Mouse (Mus musculus) forebrain, embryonic 15.5 days (tissue): Measurements from ENCODE around the gene Midn. TPM values are rescaled to one million over a fixed set of nuclear protein-coding genes. Genes with fewer than 3 reads are reported as not detected.

ENCODE experiments used
- ATAC-seq: fragments of 200-750 bp; cut with Nextera tagmentation; replicated peaks from 2 replicates; pipeline ENCODE4 v1.8.0; 2017; ENCODE audit warnings: mild to moderate bottlenecking, moderate TSS enrichment, moderate library complexity
- H3K27ac ChIP-seq: fragments of 300-500 bp; sonication (generic); replicated peaks from 2 replicates; pipeline ENCODE4 v1.5.1; 2015; ENCODE audit warnings: mild to moderate bottlenecking, inconsistent platforms
- H3K27me3 ChIP-seq: fragments of 300-500 bp; sonication (generic); 2 replicates; pipeline ENCODE4 v1.6.1; 2015; ENCODE audit warnings: inconsistent platforms
- H3K36me3 ChIP-seq: fragments of 300-500 bp; sonication (generic); 2 replicates; pipeline ENCODE4 v1.6.1; 2015; ENCODE audit warnings: mild to moderate bottlenecking, inconsistent platforms
- H3K4me1 ChIP-seq: fragments of 300-500 bp; sonication (generic); 2 replicates; pipeline ENCODE4 v1.6.1; 2015; ENCODE audit warnings: inconsistent platforms
- H3K4me2 ChIP-seq: fragments of 300-500 bp; sonication (generic); replicated peaks from 2 replicates; pipeline ENCODE4 v1.6.1; 2015; ENCODE audit warnings: mild to moderate bottlenecking, inconsistent platforms
- H3K4me3 ChIP-seq: fragments of 300-500 bp; sonication (generic); 2 replicates; pipeline ENCODE4 v1.5.1; 2015; ENCODE audit warnings: mild to moderate bottlenecking, inconsistent platforms
- H3K9ac ChIP-seq: fragments of 300-500 bp; sonication (generic); replicated peaks from 2 replicates; pipeline ENCODE4 v1.6.1; 2015; ENCODE audit warnings: mild to moderate bottlenecking, inconsistent platforms
- H3K9me3 ChIP-seq: fragments of 300-500 bp; sonication (generic); 2 replicates; pipeline ENCODE4 v1.6.1; 2016; ENCODE audit warnings: inconsistent platforms
- WGBS: fragments of 180-500 bp; shearing (Covaris S2); methylation state at CpG from one replicate; pipeline ENCODE4 v1.1.7; 2015; ENCODE audit warnings: mixed read lengths; 5-methylcytosine and 5-hydroxymethylcytosine counted together
- polyA plus RNA-seq: library from polyadenylated mRNA; unstranded; fragments of >200 nt; fragmentation: Nextera tagmentation; extraction: Ambion mirVana; gene quantifications from 2 replicates; pipeline ENCODE4 v1.2.1, GENCODE M21; 2015

The Midn gene
- polyA plus RNA-seq, 1 experiment from 2014 or later: 34.9 TPM

- Histone ChIP-seq H3K4me1 (peaks cover 42% of the 10 kb centered on the region), H3K27ac (no peak overlapping the region), H3K4me2 (peak overlapping the region; percentile 71), H3K9ac (peak overlapping the region; percentile 78), H3K27me3 (no peaks in the 10 kb centered on the region), H3K4me3 (peak overlapping the region; percentile 58), H3K9me3 (no peaks in the 10 kb centered on the region), H3K36me3 (0 out of 2 replicates have a peak, but pooled peaks cover 8% of the 10 kb centered on the region)
- 49% methylated on average over 6 of the region's 6 CpGs for WGBS
- ATAC-seq: no peak
Measured at GRCm38 (mm10) chr10:80180288-80180687, 32.2 kb downstream of the Midn start.

DNA sequence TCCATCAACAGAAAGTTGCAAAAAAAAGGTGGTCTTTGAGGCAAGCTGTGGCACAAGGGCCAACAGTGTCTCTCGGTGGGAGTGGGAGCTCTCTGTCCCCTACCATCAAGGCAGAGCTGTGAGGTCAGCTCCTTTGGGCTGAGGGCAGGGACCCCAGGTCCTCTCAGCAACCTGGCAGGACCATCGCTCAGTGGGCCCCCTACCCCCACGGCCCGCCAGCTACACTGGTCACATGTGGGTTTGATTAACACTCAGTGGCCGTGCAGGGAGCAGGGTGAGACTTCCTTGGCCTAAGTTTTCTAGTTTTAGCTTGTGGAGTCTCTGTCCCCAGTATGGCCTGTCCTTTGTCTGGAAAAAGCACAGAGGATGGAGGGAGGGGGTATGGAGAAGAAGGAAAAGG, 32.8 kb downstream of the Midn start:
- WGBS: 45% methylated on average over 5 of the region's 5 CpGs
- Histone ChIP-seq H3K36me3 (0 out of 2 replicates have a peak, but pooled peaks cover 8% of the 10 kb centered on the region), H3K27ac (no peak overlapping the region), H3K27me3 (no peaks in the 10 kb centered on the region), H3K4me2 (peak overlapping the region; percentile 71), H3K4me1 (peaks cover 37% of the 10 kb centered on the region), H3K4me3 (peak overlapping the region; percentile 58), H3K9ac (peak overlapping the region; percentile 78), H3K9me3 (no peaks in the 10 kb centered on the region)
- ATAC-seq: no peak

- H3K4me3 ChIP-seq: no peak overlapping the region
- H3K9me3 ChIP-seq: no peaks in the 10 kb centered on the region
- 91% methylated on average over 7 of the region's 7 CpGs for WGBS
- no peaks in the 10 kb centered on the region for H3K27me3 ChIP-seq
- no peak overlapping the region for H3K27ac ChIP-seq
- H3K9ac ChIP-seq: no peak overlapping the region
- peaks cover 15% of the 10 kb centered on the region for H3K36me3 ChIP-seq
- peaks cover 33% of the 10 kb centered on the region for H3K4me1 ChIP-seq
- no peak for ATAC-seq
- no peak overlapping the region for H3K4me2 ChIP-seq
Measured at GRCm38 (mm10) chr10:80182547-80182946, 34.5 kb downstream of the Midn start.

- ATAC-seq: no peak
- H3K9ac ChIP-seq: no peak overlapping the region
- 0 out of 2 replicates have a peak, but pooled peaks cover 4% of the 10 kb centered on the region for H3K27me3 ChIP-seq
- H3K4me3 ChIP-seq: no peak overlapping the region
- peaks cover 28% of the 10 kb centered on the region for H3K36me3 ChIP-seq
- no peaks in the 10 kb centered on the region for H3K9me3 ChIP-seq
- WGBS: 44% methylated on average over 27 of the region's 27 CpGs
- no peak overlapping the region for H3K4me2 ChIP-seq
- no peak overlapping the region for H3K27ac ChIP-seq
- H3K4me1 ChIP-seq: peaks cover 28% of the 10 kb centered on the region
Measured at GRCm38 (mm10) chr10:80186649-80187048, 38.6 kb downstream of the Midn start.

- H3K36me3 ChIP-seq: peaks cover 28% of the 10 kb centered on the region
- H3K9ac ChIP-seq: no peak overlapping the region
- no peak for ATAC-seq
- H3K4me2 ChIP-seq: no peak overlapping the region
- H3K4me3 ChIP-seq: no peak overlapping the region
- WGBS: 89% methylated on average over 10 of the region's 10 CpGs
- H3K4me1 ChIP-seq: peaks cover 19% of the 10 kb centered on the region
- H3K27ac ChIP-seq: no peak overlapping the region
- H3K27me3 ChIP-seq: 0 out of 2 replicates have a peak, but pooled peaks cover 4% of the 10 kb centered on the region
- H3K9me3 ChIP-seq: no peaks in the 10 kb centered on the region
Measured at GRCm38 (mm10) chr10:80187739-80188138, 39.7 kb downstream of the Midn start.

DNA sequence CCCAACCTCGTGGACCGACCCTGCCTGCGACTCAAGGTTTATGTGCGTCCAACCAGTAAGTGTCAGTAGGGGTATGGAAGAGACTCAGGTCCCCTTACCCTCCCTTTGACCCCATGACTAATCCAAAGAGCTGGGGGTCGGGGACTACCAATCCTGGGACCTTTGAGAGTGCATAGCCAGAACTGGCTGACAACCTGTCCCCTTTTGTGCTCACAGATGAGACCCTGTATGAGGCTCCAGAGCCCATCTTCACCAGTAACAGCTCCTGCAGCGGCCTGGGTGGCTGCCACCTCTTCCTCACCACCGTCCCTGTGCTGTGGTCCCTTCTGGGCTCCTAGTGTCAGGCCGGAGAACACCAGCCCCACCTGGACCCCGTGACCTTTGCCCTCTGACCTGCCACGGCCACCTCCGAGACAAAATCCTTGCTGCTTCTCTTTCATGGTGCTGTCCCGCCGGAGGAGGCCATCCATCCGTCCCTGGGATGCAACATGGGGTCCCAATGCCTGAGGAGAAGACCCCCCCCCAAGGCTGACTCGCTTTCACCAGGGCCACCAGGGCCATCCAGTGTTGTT, 40.5 kb downstream of the Midn start:
- H3K4me2 ChIP-seq: no peak overlapping the region
- peaks cover 19% of the 10 kb centered on the region for H3K4me1 ChIP-seq
- H3K4me3 ChIP-seq: no peak overlapping the region
- no peaks in the 10 kb centered on the region for H3K9me3 ChIP-seq
- 68% methylated on average over 15 of the region's 15 CpGs for WGBS
- no peak overlapping the region for H3K27ac ChIP-seq
- 0 out of 2 replicates have a peak, but pooled peaks cover 4% of the 10 kb centered on the region for H3K27me3 ChIP-seq
- H3K9ac ChIP-seq: 0 out of 2 replicates have a peak overlapping the region, but pooled peaks have one; percentile 13
- peaks cover 21% of the 10 kb centered on the region for H3K36me3 ChIP-seq
- no peak for ATAC-seq

- H3K9ac ChIP-seq: peak overlapping the region; percentile 87
- H3K27me3 ChIP-seq: 0 out of 2 replicates have a peak, but pooled peaks cover 4% of the 10 kb centered on the region
- peak overlapping the region; percentile 90 for H3K27ac ChIP-seq
- H3K36me3 ChIP-seq: peaks cover 20% of the 10 kb centered on the region
- 0 out of 2 replicates have a peak, but pooled peaks have one; percentile 13 for ATAC-seq
- WGBS: 3% methylated on average over 21 of the region's 21 CpGs
- H3K9me3 ChIP-seq: no peaks in the 10 kb centered on the region
- H3K4me3 ChIP-seq: peak overlapping the region; percentile 54
- H3K4me2 ChIP-seq: peak overlapping the region; percentile 88
- peaks cover 19% of the 10 kb centered on the region for H3K4me1 ChIP-seq
Measured at GRCm38 (mm10) chr10:80189999-80190398, 41.9 kb downstream of the Midn start.

- H3K9me3 ChIP-seq: no peaks in the 10 kb centered on the region
- H3K4me2 ChIP-seq: peak overlapping the region; percentile 88
- peaks cover 20% of the 10 kb centered on the region for H3K36me3 ChIP-seq
- H3K4me3 ChIP-seq: peak overlapping the region; percentile 54
- WGBS: under 1% methylated on average over 48 of the region's 48 CpGs
- peaks cover 19% of the 10 kb centered on the region for H3K4me1 ChIP-seq
- H3K27ac ChIP-seq: peak overlapping the region; percentile 90
- peak overlapping the region; percentile 87 for H3K9ac ChIP-seq
- peak; percentile 41 for ATAC-seq
- H3K27me3 ChIP-seq: 0 out of 2 replicates have a peak, but pooled peaks cover 4% of the 10 kb centered on the region
Measured at GRCm38 (mm10) chr10:80190491-80191051, 42.5 kb downstream of the Midn start.

GRCm38 (mm10) chr10:80193976-80194375, 45.9 kb downstream of the Midn start:
- H3K27me3 ChIP-seq: 0 out of 2 replicates have a peak, but pooled peaks cover 2% of the 10 kb centered on the region
- no peaks in the 10 kb centered on the region for H3K9me3 ChIP-seq
- peaks cover 3% of the 10 kb centered on the region for H3K36me3 ChIP-seq
- no peak overlapping the region for H3K9ac ChIP-seq
- WGBS: 54% methylated on average over 6 of the region's 6 CpGs
- H3K27ac ChIP-seq: no peak overlapping the region
- no peak for ATAC-seq
- no peak overlapping the region for H3K4me3 ChIP-seq
- peaks cover 17% of the 10 kb centered on the region for H3K4me1 ChIP-seq
- no peak overlapping the region for H3K4me2 ChIP-seq

DNA sequence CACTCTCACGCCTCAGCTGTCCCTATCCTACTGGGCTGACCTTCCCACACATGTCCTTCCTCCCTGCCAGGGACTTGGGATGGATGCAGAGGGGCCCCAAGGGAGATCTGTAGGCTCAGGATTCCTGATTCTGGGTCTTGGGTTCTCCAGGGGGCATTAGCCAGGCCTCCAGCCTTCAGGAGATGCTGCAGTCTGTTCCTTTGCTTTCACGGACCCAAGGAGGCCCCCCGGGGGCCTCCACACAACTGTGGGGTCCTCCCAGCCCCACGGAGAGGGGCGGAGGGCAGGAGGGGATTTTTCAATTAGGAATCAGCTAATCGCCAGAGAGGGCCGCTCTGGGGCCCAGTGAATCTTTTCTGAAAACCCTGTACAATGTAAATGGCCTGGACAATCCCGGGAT, 46.4 kb downstream of the Midn start:
- no peak overlapping the region for H3K4me2 ChIP-seq
- no peak overlapping the region for H3K4me3 ChIP-seq
- H3K4me1 ChIP-seq: peaks cover 14% of the 10 kb centered on the region
- no peak overlapping the region for H3K9ac ChIP-seq
- no peak overlapping the region for H3K27ac ChIP-seq
- no peaks in the 10 kb centered on the region for H3K27me3 ChIP-seq
- WGBS: 9% methylated on average over 8 of the region's 8 CpGs
- no peak for ATAC-seq
- no peaks in the 10 kb centered on the region for H3K9me3 ChIP-seq
- no peaks in the 10 kb centered on the region for H3K36me3 ChIP-seq

DNA sequence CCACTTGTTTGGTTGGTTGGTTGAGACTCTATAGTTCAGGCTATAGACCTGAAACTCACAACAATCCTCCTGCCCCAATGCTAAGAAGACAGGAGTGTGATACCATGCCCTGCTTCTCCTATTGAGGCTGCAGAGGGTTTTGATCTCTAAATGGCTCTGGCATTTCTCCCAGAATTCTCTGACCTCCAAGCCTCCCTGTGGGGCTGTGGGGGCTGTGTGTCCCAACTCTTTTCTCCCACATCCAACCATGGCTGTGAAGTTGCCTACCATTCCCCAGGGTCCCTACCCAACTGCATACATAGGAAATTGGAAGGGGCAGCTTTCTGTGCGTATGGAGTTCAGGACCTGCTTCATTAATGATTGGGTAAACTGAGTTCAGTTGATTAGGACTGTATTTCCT, 48.1 kb downstream of the Midn start:
- no peak overlapping the region for H3K4me3 ChIP-seq
- no peaks in the 10 kb centered on the region for H3K9me3 ChIP-seq
- 87% methylated on average over 1 of the region's 1 CpGs for WGBS
- no peak overlapping the region for H3K9ac ChIP-seq
- H3K27ac ChIP-seq: no peak overlapping the region
- ATAC-seq: no peak
- H3K36me3 ChIP-seq: no peaks in the 10 kb centered on the region
- H3K4me1 ChIP-seq: no peaks in the 10 kb centered on the region; the same call in 1 of the 2 replicates
- H3K27me3 ChIP-seq: no peaks in the 10 kb centered on the region
- H3K4me2 ChIP-seq: no peak overlapping the region

- WGBS: 43% methylated on average over 33 of the region's 33 CpGs
- Histone ChIP-seq H3K27ac (no peak overlapping the region), H3K9ac (no peak overlapping the region), H3K9me3 (no peaks in the 10 kb centered on the region), H3K4me3 (no peak overlapping the region), H3K4me1 (no peaks in the 10 kb centered on the region; the same call in 1 of the 2 replicates), H3K27me3 (no peaks in the 10 kb centered on the region), H3K4me2 (no peak overlapping the region), H3K36me3 (no peaks in the 10 kb centered on the region)
- no peak for ATAC-seq
Measured at GRCm38 (mm10) chr10:80196778-80197581, 48.9 kb downstream of the Midn start.
